Mouse (Mus musculus) liver, embryonic 14 days (tissue): ENCODE data around the gene Gart. TPM values are rescaled to one million over a fixed set of nuclear protein-coding genes. Genes with fewer than 3 reads are reported as not detected.

Experiments used
- polyA plus RNA-seq: library from polyadenylated mRNA; depleted of rRNA; stranded (reverse); fragments of >200 nt; gene quantifications from 2 replicates; pipeline ENCODE4 v1.2.3, GENCODE M21; 2012; rRNA removed

Gene Gart
- polyA plus RNA-seq = 41.1 and 44.3 TPM in 2 replicates

GRCm38 (mm10) chr16:91646681-91647419, at the start of gene Gart:
Gene Gart, minus strand, starts transcription at chr16:91646952.

GRCm38 (mm10) chr16:91688619-91689334, 42.0 kb upstream of the Gart start, which contains the start of gene Donson:
Gene Donson, minus strand, starts transcription at chr16:91688770.

GRCm38 (mm10) chr16:91647461-91648219, 888 bp upstream of the Gart start, which contains the start of gene Son:
Gene Son, plus strand, starts transcription at chr16:91647506.

GRCm38 (mm10) chr16:91618511-91619501, 27.9 kb downstream of the Gart start, which contains the start of gene Dnajc28:
Gene Dnajc28, minus strand, starts transcription at chr16:91619026.

GRCm38 (mm10) chr16:91597672-91598010, 49.1 kb downstream of the Gart start, which contains the start of gene Tmem50b:
Gene Tmem50b, minus strand, starts transcription at chr16:91597800.

Other genes starting within 250 kb of the Gart start
- 11.4 and 14.5 TPM in 2 replicates for gene Il10rb, start 240.8 kb downstream of the Gart start, polyA plus RNA-seq
- gene Ifnar1, start 161.7 kb downstream of the Gart start, polyA plus RNA-seq = 10.5 and 12.6 TPM in 2 replicates
- 3.8 and 5.2 TPM in 2 replicates for gene Ifngr2, start 99.9 kb downstream of the Gart start, polyA plus RNA-seq
- 2.7 and 3.5 TPM in 2 replicates for gene Tmem50b, start 49.2 kb downstream of the Gart start, polyA plus RNA-seq
- gene Dnajc28, start 27.9 kb downstream of the Gart start, polyA plus RNA-seq = 0.76 and 0.85 TPM in 2 replicates
- gene Son, start 554 bp upstream of the Gart start, polyA plus RNA-seq = 66.9 and 78.7 TPM in 2 replicates
- 24.6 and 29.8 TPM in 2 replicates for gene Donson, start 41.8 kb upstream of the Gart start, polyA plus RNA-seq
- 18.5 and 19.7 TPM in 2 replicates for gene Cryzl1, start 82.0 kb upstream of the Gart start, polyA plus RNA-seq
- 48.9 and 52.5 TPM in 2 replicates for gene Itsn1, start 82.3 kb upstream of the Gart start, polyA plus RNA-seq